Mouse (Mus musculus) embryo, embryonic 10 days (tissue): ENCODE measurements at regions not wholly inside any gene's neighbourhood (a gene's known extent, or its start where the extent isn't known, plus 50 kb on each side); places are given as distances from the start of the nearest gene placed in this dataset.
A peak's percentile ranks its signal among the peaks of the same experiment; 100 is the strongest.

Source experiments
- DNase-seq: peaks from one replicate; pipeline ENCODE4 v3.0.0-alpha.2; 2015; ENCODE audit warnings: low spot score

- DNase-seq = no peak
Measured at GRCm38 (mm10) chr3:144378524-144379225, 173.7 kb upstream of the Lmo4 start.

DNA sequence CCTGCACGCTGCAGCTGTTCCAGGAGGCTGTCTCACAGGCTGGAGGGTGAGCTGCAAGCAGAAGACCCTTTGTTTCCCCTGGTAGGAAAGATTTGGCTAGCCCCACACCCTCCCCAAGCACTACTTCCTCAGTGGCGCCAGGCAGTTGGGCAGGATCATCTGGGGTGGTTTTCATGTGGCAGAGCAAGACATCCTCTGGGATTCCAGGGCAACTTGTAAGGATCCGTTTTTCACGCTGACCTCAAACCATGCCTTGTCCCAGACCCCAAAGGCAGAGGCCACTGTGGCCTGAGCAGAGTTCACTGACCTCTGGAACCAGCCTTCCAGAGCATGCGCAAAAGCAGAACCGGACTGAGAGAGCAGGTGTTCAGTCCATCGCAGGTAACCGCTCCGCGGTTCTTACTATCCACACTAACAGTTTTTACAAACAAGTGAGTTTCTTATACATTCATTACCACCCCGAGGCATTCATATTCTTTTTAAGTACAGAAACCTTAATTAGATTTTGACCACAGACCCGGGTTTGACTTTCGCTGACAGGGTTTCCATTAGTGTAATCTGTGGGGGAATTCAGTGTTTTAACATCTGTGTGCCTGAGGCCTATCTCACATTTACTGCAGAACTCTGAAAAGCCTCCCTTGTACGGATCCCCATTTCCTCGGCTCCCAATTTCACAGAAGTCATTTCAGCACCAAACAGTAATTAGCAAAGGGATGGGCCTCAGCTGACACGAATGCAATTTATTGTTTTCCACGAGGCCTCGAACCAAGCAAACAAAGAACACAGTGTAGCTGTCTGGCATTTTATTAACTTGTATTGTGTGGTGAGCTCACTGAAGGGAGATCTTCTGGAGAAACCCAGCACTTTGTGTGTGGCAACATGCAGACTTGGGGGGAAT lies 172.9 kb upstream of the Lmo4 start:
- DNase-seq = peak; percentile 70

DNA sequence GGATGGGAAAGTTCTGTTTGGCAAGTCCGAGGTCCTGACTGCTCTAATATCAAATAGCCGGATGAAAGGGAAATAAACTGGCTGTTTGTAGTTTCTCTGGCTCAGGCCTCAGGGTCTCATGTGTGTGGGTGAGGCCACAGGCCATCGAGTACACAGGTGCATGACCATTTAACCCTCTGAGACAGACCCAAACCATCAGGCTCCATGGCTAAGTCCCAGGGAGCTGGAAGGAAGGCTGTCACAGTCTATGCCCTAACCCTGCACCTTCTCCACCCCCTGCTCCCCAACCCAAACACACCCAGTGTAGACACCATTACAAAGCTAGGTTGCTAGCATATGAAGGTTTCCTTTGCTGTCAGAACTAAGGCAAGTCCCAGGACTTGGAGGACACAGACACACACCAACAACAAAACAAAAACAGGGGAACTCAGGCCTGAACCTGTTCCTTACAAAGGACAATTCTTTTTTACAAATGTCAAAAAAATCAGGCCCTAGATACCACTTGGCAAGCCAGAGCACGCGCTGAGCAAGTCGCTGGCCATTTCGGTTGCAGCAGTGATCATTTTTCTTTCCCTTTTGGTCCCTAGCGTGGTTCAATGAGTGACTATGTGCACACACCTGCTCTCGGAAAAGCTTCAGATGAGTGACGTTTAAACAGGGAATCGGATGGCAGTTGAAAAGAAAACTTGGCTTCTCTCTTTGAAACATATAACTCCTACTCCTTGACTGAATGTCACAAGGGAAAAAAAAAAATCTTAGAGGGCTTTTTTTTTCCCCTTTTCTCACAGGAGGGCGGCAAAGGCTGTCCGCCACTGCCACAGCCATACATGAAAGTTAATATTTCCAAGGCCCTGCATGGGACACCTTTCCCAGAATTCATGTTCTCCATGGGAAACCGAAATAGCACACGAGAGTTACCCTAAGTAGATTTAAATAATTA lies 171.7 kb upstream of the Lmo4 start:
- no peak for DNase-seq

- DNase-seq = no peak
Measured at GRCm38 (mm10) chr3:144375725-144376412, 170.8 kb upstream of the Lmo4 start.

DNA sequence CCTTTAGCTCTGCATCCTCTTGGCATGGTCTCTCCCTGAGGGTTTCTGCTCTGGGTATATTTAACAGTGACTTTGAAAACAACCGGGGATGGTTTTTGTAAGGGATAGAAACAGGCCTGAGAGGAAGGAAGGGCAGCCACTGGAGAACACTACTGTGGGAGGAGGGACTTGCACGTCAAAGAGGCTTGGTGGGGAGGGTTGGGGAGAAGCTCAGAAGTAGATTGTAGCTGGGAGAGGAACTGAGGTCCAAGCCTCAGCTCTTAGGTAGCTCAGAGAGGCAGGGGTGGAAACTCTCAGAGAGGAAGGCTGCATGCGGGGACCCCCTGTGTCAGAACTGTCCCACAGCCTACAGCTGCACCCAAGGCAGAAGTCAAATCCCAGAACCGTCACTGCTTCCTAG lies 163.3 kb upstream of the Lmo4 start:
- DNase-seq = no peak

GRCm38 (mm10) chr3:144367766-144368116 lies 162.7 kb upstream of the Lmo4 start:
- DNase-seq = peak; percentile 33

DNA sequence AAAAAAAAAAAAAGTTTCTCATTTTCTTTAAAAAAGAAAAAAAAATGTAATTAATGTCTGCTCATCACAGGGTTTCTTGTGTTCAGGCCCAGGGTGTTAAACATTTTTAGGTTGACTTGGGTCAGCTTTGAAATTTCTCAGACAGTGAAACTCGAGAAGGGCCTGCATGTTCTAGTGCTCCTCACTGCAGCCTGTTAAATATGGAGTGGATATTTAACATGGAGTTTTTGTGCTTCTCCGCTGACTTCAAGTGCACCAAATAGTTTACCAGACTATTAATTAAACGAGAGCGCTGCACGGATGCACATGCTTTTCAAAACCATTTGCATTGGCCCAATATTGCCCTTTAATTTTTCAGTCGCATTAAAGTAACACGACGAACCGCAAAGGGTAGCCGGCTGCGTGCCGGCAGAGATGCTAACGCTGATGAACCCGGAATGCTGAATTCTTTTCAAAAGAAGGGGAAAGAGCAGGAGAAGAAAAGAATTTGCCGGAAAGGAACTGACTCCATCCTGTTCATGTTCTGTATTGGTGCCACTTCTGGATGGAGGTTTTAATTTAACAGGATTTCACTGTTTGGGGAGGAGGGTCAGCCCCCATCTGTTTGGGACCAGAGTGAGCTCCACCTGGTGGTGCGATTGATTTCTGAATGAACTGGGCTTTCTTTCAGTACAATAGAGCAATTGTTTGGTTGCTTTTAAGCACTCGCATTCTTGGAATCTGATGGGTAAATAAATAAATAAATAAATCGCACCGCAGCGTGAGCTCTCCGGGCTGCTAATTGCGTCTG lies 162.2 kb upstream of the Lmo4 start:
- peak; percentile 75 for DNase-seq

DNA sequence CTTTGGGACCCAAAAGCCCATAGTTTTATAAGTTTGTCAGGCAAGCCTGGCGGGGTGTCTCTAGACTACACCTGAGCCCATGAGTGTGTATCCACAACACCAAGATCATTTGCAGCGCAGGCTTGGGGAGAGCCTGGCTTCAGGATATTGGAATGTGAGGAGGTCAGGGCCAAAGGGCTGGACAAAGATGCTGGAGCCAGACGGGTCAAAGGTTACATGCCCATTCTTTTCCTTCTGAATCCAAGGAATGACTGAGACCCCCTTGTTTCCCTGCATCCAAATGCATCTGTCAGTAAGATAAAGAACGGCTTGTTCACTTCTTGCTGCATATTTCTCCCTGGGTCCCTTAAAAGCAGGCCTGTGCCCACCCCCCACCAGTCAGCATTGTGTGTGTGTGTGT lies 160.9 kb upstream of the Lmo4 start:
- DNase-seq = peak; percentile 86

- peak; percentile 38 for DNase-seq
Measured at GRCm38 (mm10) chr3:144362472-144362871, 157.5 kb upstream of the Lmo4 start.

DNA sequence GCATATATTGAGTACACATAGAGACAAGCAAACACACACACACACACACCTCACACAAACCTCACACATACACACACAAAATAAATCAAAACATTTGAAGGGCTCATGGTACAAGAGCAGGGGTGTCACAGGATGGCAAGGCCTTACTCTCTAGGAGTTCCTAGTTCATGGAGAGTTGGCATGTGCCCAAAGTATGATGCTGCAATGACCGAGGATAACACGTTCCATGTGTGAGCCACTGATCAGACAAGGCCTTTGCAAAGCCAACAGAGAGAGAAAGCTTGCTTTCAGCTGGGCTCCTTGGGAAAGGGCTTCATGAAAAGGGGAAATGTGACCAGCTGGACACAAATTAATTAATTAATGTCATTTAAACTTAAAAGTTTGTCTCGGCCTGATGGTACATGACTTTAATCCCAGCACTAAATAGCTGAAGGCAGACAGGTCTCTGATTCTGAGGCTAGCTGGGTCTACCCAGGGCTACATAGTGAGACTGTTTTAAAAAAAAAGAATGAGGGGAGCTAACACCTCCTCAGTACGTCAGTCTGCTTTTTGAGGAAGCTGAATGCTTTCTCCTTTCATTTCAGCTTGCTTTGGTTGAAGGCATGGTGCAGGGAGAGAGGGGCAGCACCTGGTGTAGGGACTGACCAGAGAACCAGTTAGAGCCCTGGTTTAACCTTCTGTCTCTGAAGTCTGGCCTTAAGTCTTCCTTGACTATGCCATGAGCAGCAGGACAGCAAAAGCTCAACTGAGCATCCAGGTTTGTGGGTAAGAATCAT lies 156.4 kb upstream of the Lmo4 start:
- no peak for DNase-seq

DNA sequence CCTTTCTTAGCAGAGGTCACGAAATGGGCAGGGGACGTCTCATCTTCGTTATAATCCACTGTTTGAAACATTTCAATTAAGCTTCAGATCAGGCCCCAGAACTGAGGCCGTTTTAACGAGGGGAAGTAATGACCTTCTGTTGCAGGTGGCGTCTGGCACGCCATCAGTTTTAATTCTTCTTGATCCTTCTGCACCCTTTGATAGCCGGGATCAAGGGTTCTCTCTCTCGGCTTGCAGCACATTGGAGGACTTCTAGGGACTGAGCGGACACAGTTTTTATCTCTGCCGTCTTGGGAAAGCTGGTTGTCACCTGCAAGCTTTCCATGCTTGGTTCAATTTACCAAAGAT lies 151.9 kb upstream of the Lmo4 start:
- DNase-seq = no peak

DNA sequence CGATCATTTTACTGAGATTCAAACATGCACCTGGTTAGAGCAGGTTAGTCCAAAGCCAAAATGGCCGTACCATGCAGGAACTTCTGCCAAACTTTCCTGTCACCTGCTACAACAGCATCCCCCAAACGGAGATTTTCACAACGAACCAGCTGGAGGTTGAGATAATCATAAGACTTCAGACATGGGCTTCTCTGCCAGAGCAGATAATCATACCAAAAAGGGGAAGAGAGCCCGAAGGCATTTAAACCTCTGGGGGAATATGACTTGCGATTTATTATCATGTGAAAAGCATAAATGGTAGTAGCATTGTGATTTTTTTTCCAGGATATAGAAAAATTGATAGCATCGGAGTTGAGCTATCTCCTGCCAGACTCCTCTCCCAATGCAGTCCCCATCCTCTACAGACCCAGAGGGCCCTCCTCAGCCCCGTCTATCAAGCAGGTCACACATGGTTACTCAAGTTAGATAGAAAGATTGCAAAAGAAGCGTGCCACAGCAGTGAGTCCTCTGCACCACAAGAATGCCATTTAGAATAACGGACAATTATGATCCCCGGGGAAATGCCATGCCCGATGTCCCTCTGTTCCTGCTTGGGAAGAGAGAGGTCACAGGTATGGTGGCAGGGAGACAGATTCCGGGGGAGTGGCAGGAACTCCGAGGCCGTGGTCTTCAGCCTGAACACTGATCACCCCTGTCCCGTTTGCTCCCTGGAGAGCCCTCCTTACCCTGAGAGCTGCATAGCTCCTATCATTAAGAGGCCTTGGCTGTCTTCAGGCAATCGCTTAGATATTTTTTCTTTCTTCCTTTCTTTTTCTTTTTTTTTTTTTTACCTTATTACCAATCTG lies 151.3 kb upstream of the Lmo4 start:
- no peak for DNase-seq

GRCm38 (mm10) chr3:144352559-144352958 lies 147.5 kb upstream of the Lmo4 start:
- DNase-seq = no peak

- no peak for DNase-seq
Measured at GRCm38 (mm10) chr3:144348431-144348830, 143.4 kb upstream of the Lmo4 start.

- no peak for DNase-seq
Measured at GRCm38 (mm10) chr3:144335237-144335636, 130.2 kb upstream of the Lmo4 start.

DNA sequence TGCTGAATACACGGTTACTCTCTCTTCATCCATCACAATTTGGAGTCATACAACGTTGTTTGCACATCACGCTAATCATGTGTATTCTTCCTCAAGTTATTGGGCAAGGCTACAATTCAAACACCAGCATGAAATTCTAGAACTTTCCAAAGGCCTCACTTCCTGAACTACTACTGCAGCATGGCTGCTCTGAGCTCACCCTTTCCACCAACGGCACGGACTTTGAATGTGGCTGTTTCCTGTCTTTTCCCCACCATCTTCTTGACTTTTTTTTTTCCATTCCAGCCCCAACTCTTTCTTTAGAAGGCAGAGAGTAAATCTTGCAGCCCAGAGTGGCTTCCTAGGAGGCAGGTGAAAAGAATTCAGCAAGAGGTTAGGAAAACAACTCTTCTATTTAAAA lies 129.2 kb upstream of the Lmo4 start:
- DNase-seq = no peak

- peak; percentile 49 for DNase-seq
Measured at GRCm38 (mm10) chr3:144332353-144332752, 127.3 kb upstream of the Lmo4 start.

DNA sequence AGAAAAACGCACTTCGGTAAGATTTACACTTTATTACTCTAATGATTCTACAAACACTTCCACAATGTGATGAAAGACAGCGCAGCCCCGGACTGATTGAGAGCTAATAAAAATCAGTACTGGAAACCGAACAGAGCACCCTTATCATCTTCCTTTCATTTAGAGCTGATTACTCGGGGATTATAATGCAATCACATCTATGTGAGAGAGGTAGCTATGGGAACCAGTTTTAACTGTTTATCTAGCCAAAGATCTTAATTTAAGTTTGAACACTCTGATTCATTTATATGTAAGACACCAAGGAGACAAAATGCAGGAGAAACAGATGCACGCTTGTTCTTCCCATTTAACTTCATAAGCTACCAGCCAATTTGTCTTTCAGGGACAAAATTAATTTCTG lies 124.1 kb upstream of the Lmo4 start:
- no peak for DNase-seq

GRCm38 (mm10) chr3:144327235-144327760 lies 122.3 kb upstream of the Lmo4 start:
- DNase-seq = no peak
